Mouse (Mus musculus) adrenal gland, adult (tissue): ENCODE measurements around the gene Ubtd2.

ENCODE experiments used
- DNase-seq, 2 experiments: peaks; one replicate each; pipeline ENCODE4 v3.0.0; 2022 to 2023; ENCODE audit warnings: low spot score in 1 of 2; ENCODE audit not compliant: inconsistent age in 2 of 2

Gene Ubtd2

GRCm38 (mm10) chr11:32454800-32455506 lies at the start of gene Ubtd2:
Gene Ubtd2, plus strand, starts transcription at chr11:32455370.
- DNase-seq: peak; percentile 97 to 99

GRCm38 (mm10) chr11:32407863-32408262 lies 47.3 kb upstream of the Ubtd2 start:
- DNase-seq: no peak

- no peak for DNase-seq
Measured at GRCm38 (mm10) chr11:32409052-32409451, 46.1 kb upstream of the Ubtd2 start.

- no peak for DNase-seq
Measured at GRCm38 (mm10) chr11:32409823-32410562, 45.2 kb upstream of the Ubtd2 start.

GRCm38 (mm10) chr11:32420001-32420400 lies 35.2 kb upstream of the Ubtd2 start:
- no peak for DNase-seq

GRCm38 (mm10) chr11:32423311-32423710 lies 31.9 kb upstream of the Ubtd2 start:
- no peak for DNase-seq

GRCm38 (mm10) chr11:32424600-32424999 lies 30.6 kb upstream of the Ubtd2 start:
- DNase-seq: no peak

- DNase-seq: no peak
Measured at GRCm38 (mm10) chr11:32425043-32425658, 30.0 kb upstream of the Ubtd2 start.

- no peak for DNase-seq
Measured at GRCm38 (mm10) chr11:32427537-32427936, 27.6 kb upstream of the Ubtd2 start.

GRCm38 (mm10) chr11:32435410-32436060 lies 19.6 kb upstream of the Ubtd2 start:
- peak; percentile 21 to 59 for DNase-seq

- DNase-seq: no peak
Measured at GRCm38 (mm10) chr11:32442576-32442975, 12.6 kb upstream of the Ubtd2 start.

GRCm38 (mm10) chr11:32444266-32444665 lies 10.9 kb upstream of the Ubtd2 start:
- DNase-seq: no peak

- no peak for DNase-seq
Measured at GRCm38 (mm10) chr11:32445135-32445534, 10.0 kb upstream of the Ubtd2 start.

GRCm38 (mm10) chr11:32445637-32446226 lies 9.4 kb upstream of the Ubtd2 start:
- DNase-seq: no peak

- peak; percentile 50 to 86 for DNase-seq
Measured at GRCm38 (mm10) chr11:32450216-32450615, 5.0 kb upstream of the Ubtd2 start.

GRCm38 (mm10) chr11:32451306-32451705 lies 3.9 kb upstream of the Ubtd2 start:
- no peak for DNase-seq

GRCm38 (mm10) chr11:32452745-32453144 lies 2.4 kb upstream of the Ubtd2 start:
- DNase-seq: no peak

- DNase-seq: no peak
Measured at GRCm38 (mm10) chr11:32453353-32453915, 1.7 kb upstream of the Ubtd2 start.

GRCm38 (mm10) chr11:32454231-32454799 lies 855 bp upstream of the Ubtd2 start:
- DNase-seq: no peak

- peak in 1 of 2 experiments; percentile 82 for DNase-seq
Measured at GRCm38 (mm10) chr11:32455507-32456141, 454 bp downstream of the Ubtd2 start.
